ENCODE assay signal across 10 mouse cellular contexts in genomic region chr1:133959521-133959920, GRCm38 (mm10). TPM values are rescaled to one million over a fixed set of nuclear protein-coding genes. Genes with fewer than 3 reads are reported as not detected.
A peak's percentile ranks its signal among the peaks of the same experiment; 100 is the strongest.
DNase-seq lines count a peak whose midpoint lies in the region; ATAC-seq lines count a peak whose summit lies in the region.
"Had no signal": no experiment of that assay in that cellular context is flagged by ENCODE, and none has a peak within 500 bp of the region (broad histone marks: within the 10 kb centered on the region; RNA-seq: fewer than 3 reads in every experiment).

No protein-coding gene starts in this region.

- no peaks in the 10 kb centered on the region for H3K9me3 ChIP-seq in forebrain, embryonic 16.5 days (ENCODE audit: control insufficient read depth, low read length)
- no peaks in the 10 kb centered on the region for H3K9me3 ChIP-seq in intestine, embryonic 15.5 days

- WGBS in forebrain, embryonic 16.5 days = 78% methylated on average over 5 of the region's 5 CpGs
- WGBS in intestine, embryonic 15.5 days = 61% methylated on average over 5 of the region's 5 CpGs

- H3K4me3 ChIP-seq in forebrain, embryonic 16.5 days (replicated peaks; ENCODE audit: low read length) = no peak overlapping the region
- no peak overlapping the region for H3K4me3 ChIP-seq in intestine, embryonic 15.5 days (replicated peaks)

- peaks cover 5% of the 10 kb centered on the region for H3K4me1 ChIP-seq in forebrain, embryonic 16.5 days (replicated peaks; ENCODE audit: control insufficient read depth, insufficient read depth, low read length)
- H3K4me1 ChIP-seq in intestine, embryonic 15.5 days (replicated peaks) = peaks cover 8% of the 10 kb centered on the region

- ATAC-seq in forebrain, embryonic 16.5 days = no peak
- no peak for ATAC-seq in intestine, embryonic 15.5 days
- ATAC-seq: liver, postnatal 0 days had no signal

- peak; percentile 31 for DNase-seq in ovary, adult 18-20 months (ENCODE audit: low spot score)
- no peak for DNase-seq in ovary, postnatal 14 days (ENCODE audit: low spot score)
- peak; percentile 45 to 70 for DNase-seq in heart, postnatal 14 days
- DNase-seq in lung, adult 18-20 months = peak; percentile 63 to 70
- peak; percentile 58 for DNase-seq in testis, postnatal 10 days (ENCODE audit: low spot score)
- DNase-seq in thymus, adult 18-20 months = no peak
- DNase-seq: cerebellum, adult 9-10 months; liver, postnatal 0 days had no signal

- no peak overlapping the region for H3K9ac ChIP-seq in forebrain, embryonic 16.5 days (replicated peaks; ENCODE audit: low read depth, low read length)
- H3K9ac ChIP-seq in intestine, embryonic 15.5 days = no peak overlapping the region
- H3K9ac ChIP-seq: liver, postnatal 0 days had no signal

- H3K27me3 ChIP-seq in forebrain, embryonic 16.5 days (replicated peaks; ENCODE audit: control insufficient read depth, insufficient read depth, low read length) = no peaks in the 10 kb centered on the region
- no peaks in the 10 kb centered on the region for H3K27me3 ChIP-seq in intestine, embryonic 15.5 days (replicated peaks)

- no peak overlapping the region for H3K4me2 ChIP-seq in forebrain, embryonic 16.5 days (ENCODE audit: low read length)
- no peak overlapping the region for H3K4me2 ChIP-seq in intestine, embryonic 15.5 days (replicated peaks)

- H3K27ac ChIP-seq in forebrain, embryonic 16.5 days (ENCODE audit: low read length) = no peak overlapping the region
- no peak overlapping the region for H3K27ac ChIP-seq in intestine, embryonic 15.5 days

- no peaks in the 10 kb centered on the region for H3K36me3 ChIP-seq in forebrain, embryonic 16.5 days (ENCODE audit: control insufficient read depth, insufficient read depth)
- no peaks in the 10 kb centered on the region for H3K36me3 ChIP-seq in intestine, embryonic 15.5 days

- intact Hi-C loops in heart, postnatal 14 days (cut with DNase I) = no loop called here

RNA-seq across cellular contexts. Expression of gene Prelp, which starts 38.3 kb away (rescaled TPM):
- total RNA-seq in heart, postnatal 14 days (2021) = 10 to 100 TPM; 25.0 to 29.5 TPM
- polyA plus RNA-seq in forebrain, embryonic 16.5 days (2015; fragmentation: Nextera tagmentation; extraction: Ambion mirVana) = 2.8 and 2.9 TPM in 2 replicates
- polyA plus RNA-seq in intestine, embryonic 15.5 days (2015; fragmentation: Nextera tagmentation; extraction: Ambion mirVana) = 2.3 and 2.8 TPM in 2 replicates

RNA-seq across cellular contexts. Expression of gene Optc, which starts 51.7 kb away (rescaled TPM):
- total RNA-seq in heart, postnatal 14 days (2021) = under 1 TPM; 0.17 to 0.55 TPM
- 1.7 and 2.2 TPM in 2 replicates for polyA plus RNA-seq in forebrain, embryonic 16.5 days (2015; fragmentation: Nextera tagmentation; extraction: Ambion mirVana)
- 1.2 TPM in 2 replicates for polyA plus RNA-seq in intestine, embryonic 15.5 days (2015; fragmentation: Nextera tagmentation; extraction: Ambion mirVana)

Comparison
In these comparisons a context has a peak if more than half of its experiments do, and no peak if none do; other contexts are left out.
1. DNase-seq: peak in ovary, adult 18-20 months (single experiment), heart, postnatal 14 days (2 of 2), lung, adult 18-20 months (2 of 2) and testis, postnatal 10 days (single experiment); none in ovary, postnatal 14 days (single experiment) and thymus, adult 18-20 months (0 of 2).